Mouse (Mus musculus) liver, embryonic 14.5 days (tissue): ENCODE results near the gene Ltbp4.

Source experiments
- CTCF ChIP-seq: IDR thresholded peaks from 2 replicates; pipeline ENCODE4 v1.5.1; 2016; ENCODE audit warnings: antibody characterized with exemption, low read depth, control low read depth
- EP300 ChIP-seq: IDR thresholded peaks from 2 replicates; pipeline ENCODE4 v1.6.1; 2016; ENCODE audit warnings: antibody characterized with exemption, low read depth

DNA sequence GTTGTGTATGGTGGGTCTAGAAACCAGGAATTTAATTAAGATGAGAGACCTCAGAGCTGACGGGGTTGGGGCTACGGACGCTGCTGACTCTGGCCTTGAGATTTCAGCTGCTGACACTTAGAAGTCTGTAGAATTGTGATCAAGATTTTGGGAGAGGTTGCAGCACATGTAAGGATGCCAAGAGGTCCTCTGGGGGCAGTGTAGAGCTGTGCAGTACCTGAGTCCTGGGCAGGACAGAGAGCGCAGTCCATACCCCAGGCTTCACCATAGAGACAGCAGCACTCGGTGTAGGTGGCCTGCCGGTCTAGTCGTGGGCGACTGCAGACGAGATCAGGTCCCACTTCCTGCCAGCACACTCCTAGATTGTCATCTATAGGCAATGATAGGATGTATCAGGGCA, 29.9 kb downstream of the Ltbp4 start:
- peak; percentile 40 for TF ChIP-seq CTCF
- TF ChIP-seq EP300, result no peak
